Mouse (Mus musculus) intestine, embryonic 16.5 days (tissue): ENCODE data around the gene Eif2s3x. TPM values are rescaled to one million over a fixed set of nuclear protein-coding genes. Genes with fewer than 3 reads are reported as not detected.
A peak's percentile ranks its signal among the peaks of the same experiment; 100 is the strongest.

Source experiments
- ATAC-seq: fragments of 200-750 bp; cut with Nextera tagmentation; 2 replicates; pipeline ENCODE4 v1.8.0; 2017; ENCODE audit warnings: moderate TSS enrichment, moderate library complexity
- H3K27ac ChIP-seq: fragments of 300-500 bp; sonication (generic); 2 replicates; pipeline ENCODE4 v1.5.1; 2014; ENCODE audit warnings: mild to moderate bottlenecking, low read length
- H3K27me3 ChIP-seq: fragments of 300-500 bp; sonication (generic); replicated peaks from 2 replicates; pipeline ENCODE4 v1.6.1; 2014; ENCODE audit warnings: low read length, control low read depth, mixed read lengths; ENCODE audit not compliant: control insufficient read depth, insufficient read depth
- H3K36me3 ChIP-seq: fragments of 300-500 bp; sonication (generic); 2 replicates; pipeline ENCODE4 v1.6.1; 2014; ENCODE audit warnings: low read length, control low read depth; ENCODE audit not compliant: control insufficient read depth, insufficient read depth
- H3K4me1 ChIP-seq: fragments of 300-500 bp; sonication (generic); 2 replicates; pipeline ENCODE4 v1.6.1; 2014; ENCODE audit warnings: low read length, control low read depth, mixed read lengths; ENCODE audit not compliant: control insufficient read depth, insufficient read depth
- H3K4me2 ChIP-seq: fragments of 300-500 bp; sonication (generic); 2 replicates; pipeline ENCODE4 v1.6.1; 2014; ENCODE audit warnings: low read depth, low read length, control low read depth
- H3K4me3 ChIP-seq: fragments of 300-500 bp; sonication (generic); 2 replicates; pipeline ENCODE4 v1.5.1; 2014; ENCODE audit warnings: mild to moderate bottlenecking, low read length
- H3K9ac ChIP-seq: fragments of 300-500 bp; sonication (generic); 2 replicates; pipeline ENCODE4 v1.6.1; 2014; ENCODE audit warnings: low read depth, low read length
- H3K9me3 ChIP-seq: fragments of 300-500 bp; sonication (generic); 2 replicates; pipeline ENCODE4 v1.6.1; 2016; ENCODE audit warnings: low read length, control low read depth; ENCODE audit not compliant: control insufficient read depth
- WGBS: fragments of 180-500 bp; shearing (Covaris S2); extraction: QIAGEN DNeasy Blood & Tissue Kit; methylation state at CpG from one replicate; pipeline ENCODE4 v1.1.7; 2014; 5-methylcytosine and 5-hydroxymethylcytosine counted together
- polyA plus RNA-seq: library from polyadenylated mRNA; unstranded; fragments of >200 nt; fragmentation: Nextera tagmentation; extraction: Ambion mirVana; gene quantifications from 2 replicates; pipeline ENCODE4 v1.2.1, GENCODE M21; 2015

Eif2s3x gene
- 63.0 and 68.9 TPM in 2 replicates for polyA plus RNA-seq

- Histone ChIP-seq H3K27ac (peak within 1 kb of the TSS; percentile 78), H3K4me1 (no peaks in the 10 kb centered on the region), H3K36me3 (0 out of 2 replicates have a peak, but pooled peaks cover 3% of the 10 kb centered on the region), H3K9me3 (no peaks in the 10 kb centered on the region), H3K27me3 (no peaks in the 10 kb centered on the region), H3K4me3 (peak within 1 kb of the TSS; percentile 81), H3K9ac (peak within 1 kb of the TSS; percentile 88), H3K4me2 (peak within 1 kb of the TSS; percentile 59)
- ATAC-seq: peak; percentile 96
- under 1% methylated on average over 52 of the region's 52 CpGs for WGBS
These were observed at the start of gene Eif2s3x for GRCm38 (mm10) chrX:94212597-94213321. TSS of gene Eif2s3x (minus strand) at chrX:94212862.

GRCm38 (mm10) chrX:94235601-94236000 is 22.9 kb upstream of the Eif2s3x start:
- H3K4me3 ChIP-seq: peak overlapping the region; percentile 65
- 20% methylated on average over 12 of the region's 12 CpGs for WGBS
- H3K27ac ChIP-seq: no peak overlapping the region
- no peak for ATAC-seq
- peak overlapping the region; percentile 47 for H3K4me2 ChIP-seq
- peak overlapping the region; percentile 74; the same call in 1 of the 2 replicates for H3K9ac ChIP-seq
- H3K9me3 ChIP-seq: no peaks in the 10 kb centered on the region
- H3K36me3 ChIP-seq: no peaks in the 10 kb centered on the region
- H3K4me1 ChIP-seq: no peaks in the 10 kb centered on the region
- H3K27me3 ChIP-seq: peaks cover 7% of the 10 kb centered on the region

GRCm38 (mm10) chrX:94235190-94235555 is 22.5 kb upstream of the Eif2s3x start:
- H3K4me3 ChIP-seq: peak overlapping the region; percentile 65
- H3K9ac ChIP-seq: peak overlapping the region; percentile 74
- 16% methylated on average over 35 of the region's 35 CpGs for WGBS
- no peaks in the 10 kb centered on the region for H3K4me1 ChIP-seq
- no peaks in the 10 kb centered on the region for H3K36me3 ChIP-seq
- peak overlapping the region; percentile 47 for H3K4me2 ChIP-seq
- H3K27me3 ChIP-seq: peaks cover 7% of the 10 kb centered on the region
- no peak; the same call in 1 of the 2 replicates for ATAC-seq
- H3K27ac ChIP-seq: peak overlapping the region; percentile 88
- H3K9me3 ChIP-seq: no peaks in the 10 kb centered on the region

GRCm38 (mm10) chrX:94234532-94235189 is 22.0 kb upstream of the Eif2s3x start, which contains the start of gene Klhl15:
TSS of gene Klhl15 (plus strand) at chrX:94234599.
- peak; percentile 99 for ATAC-seq
- Histone ChIP-seq H3K4me1 (no peaks in the 10 kb centered on the region), H3K4me2 (peak within 1 kb of the TSS; percentile 51), H3K9ac (peak within 1 kb of the TSS; percentile 74), H3K27ac (peak within 1 kb of the TSS; percentile 88), H3K9me3 (no peaks in the 10 kb centered on the region), H3K36me3 (no peaks in the 10 kb centered on the region), H3K4me3 (peak within 1 kb of the TSS; percentile 65), H3K27me3 (peaks cover 9% of the 10 kb centered on the region)
- 7% methylated on average over 47 of the region's 70 CpGs for WGBS

- Histone ChIP-seq H3K4me3 (peak overlapping the region; percentile 65), H3K9me3 (no peaks in the 10 kb centered on the region), H3K4me2 (peak overlapping the region; percentile 51), H3K27ac (peak overlapping the region; percentile 88), H3K36me3 (no peaks in the 10 kb centered on the region), H3K4me1 (no peaks in the 10 kb centered on the region), H3K9ac (peak overlapping the region; percentile 74), H3K27me3 (peaks cover 9% of the 10 kb centered on the region)
- 13% methylated on average over 25 of the region's 25 CpGs for WGBS
- ATAC-seq: peak; percentile 69; the same call in 1 of the 2 replicates
These were observed 21.4 kb upstream of the Eif2s3x start for GRCm38 (mm10) chrX:94233936-94234531.

GRCm38 (mm10) chrX:94233432-94233831 is 20.8 kb upstream of the Eif2s3x start:
- Histone ChIP-seq H3K27ac (no peak overlapping the region), H3K27me3 (peaks cover 9% of the 10 kb centered on the region), H3K4me3 (no peak overlapping the region), H3K4me2 (no peak overlapping the region), H3K9ac (no peak overlapping the region), H3K36me3 (no peaks in the 10 kb centered on the region), H3K9me3 (no peaks in the 10 kb centered on the region), H3K4me1 (no peaks in the 10 kb centered on the region)
- no peak for ATAC-seq
- WGBS: 39% methylated on average over 5 of the region's 5 CpGs

- Histone ChIP-seq H3K27ac (no peak overlapping the region; the same call in 1 of the 2 replicates), H3K4me2 (peak overlapping the region; percentile 58), H3K4me3 (peak overlapping the region; percentile 81), H3K27me3 (no peaks in the 10 kb centered on the region), H3K9ac (peak overlapping the region; percentile 88), H3K9me3 (no peaks in the 10 kb centered on the region), H3K4me1 (no peaks in the 10 kb centered on the region), H3K36me3 (no peaks in the 10 kb centered on the region)
- peak; percentile 17; the same call in 1 of the 2 replicates for ATAC-seq
- 7% methylated on average over 7 of the region's 7 CpGs for WGBS
These were observed 722 bp upstream of the Eif2s3x start for GRCm38 (mm10) chrX:94213384-94213783.

GRCm38 (mm10) chrX:94212264-94212596 is 432 bp downstream of the Eif2s3x start:
- peak overlapping the region; percentile 78 for H3K27ac ChIP-seq
- peak overlapping the region; percentile 81 for H3K4me3 ChIP-seq
- H3K4me2 ChIP-seq: peak overlapping the region; percentile 59
- no peaks in the 10 kb centered on the region for H3K9me3 ChIP-seq
- 0 out of 2 replicates have a peak, but pooled peaks cover 3% of the 10 kb centered on the region for H3K36me3 ChIP-seq
- peak overlapping the region; percentile 88 for H3K9ac ChIP-seq
- under 1% methylated on average over 12 of the region's 12 CpGs for WGBS
- ATAC-seq: peak; percentile 71
- no peaks in the 10 kb centered on the region for H3K27me3 ChIP-seq
- no peaks in the 10 kb centered on the region for H3K4me1 ChIP-seq

- H3K4me2 ChIP-seq: no peak overlapping the region
- no peaks in the 10 kb centered on the region for H3K27me3 ChIP-seq
- H3K4me3 ChIP-seq: no peak overlapping the region
- H3K9me3 ChIP-seq: no peaks in the 10 kb centered on the region; the same call in 1 of the 2 replicates
- 82% methylated on average over 5 of the region's 5 CpGs for WGBS
- H3K9ac ChIP-seq: no peak overlapping the region
- H3K4me1 ChIP-seq: no peaks in the 10 kb centered on the region
- no peak overlapping the region for H3K27ac ChIP-seq
- no peak for ATAC-seq
- H3K36me3 ChIP-seq: peaks cover 10% of the 10 kb centered on the region; the same call in 1 of the 2 replicates
These were observed 14.9 kb downstream of the Eif2s3x start for GRCm38 (mm10) chrX:94197789-94198188.
